Mouse (Mus musculus): ENCODE data around the gene Vmn2r13. TPM values are rescaled to one million over a fixed set of nuclear protein-coding genes. Genes with fewer than 3 reads are reported as not detected.

The Vmn2r13 gene
- not detected in 2 replicates for polyA plus RNA-seq (2012; rRNA removed)

GRCm38 (mm10) chr5:109192099-109192498 lies at the start of gene Vmn2r13:
Gene Vmn2r13, minus strand, starts transcription at chr5:109192199.

GRCm38 (mm10) chr5:109224608-109225007 lies 32.6 kb upstream of the Vmn2r13 start, which contains the start of gene Vmn2r14:
Gene Vmn2r14, minus strand, starts transcription at chr5:109224708.

Other genes starting within 250 kb of the Vmn2r13 start
- not detected in 2 replicates for gene Vmn2r10, start 185.7 kb downstream of the Vmn2r13 start, polyA plus RNA-seq (2012; rRNA removed)
- not detected in 2 replicates for gene Vmn2r11, start 132.6 kb downstream of the Vmn2r13 start, polyA plus RNA-seq (2012; rRNA removed)
- gene Vmn2r12, start 94.2 kb downstream of the Vmn2r13 start, polyA plus RNA-seq (2012; rRNA removed): not detected in 2 replicates
- not detected in 2 replicates for gene Vmn2r14, start 32.5 kb upstream of the Vmn2r13 start, polyA plus RNA-seq (2012; rRNA removed)
- gene Vmn2r15, start 105.4 kb upstream of the Vmn2r13 start, polyA plus RNA-seq (2012; rRNA removed): not detected in 2 replicates
- gene Vmn2r16, start 138.0 kb upstream of the Vmn2r13 start, polyA plus RNA-seq (2012; rRNA removed): not detected in 2 replicates
- gene Vmn2r17, start 227.5 kb upstream of the Vmn2r13 start, polyA plus RNA-seq (2012; rRNA removed): not detected in 2 replicates